Mouse (Mus musculus) left cerebral cortex, postnatal 36 days (tissue): ENCODE data around the gene Foxc2. TPM values are rescaled to one million over a fixed set of nuclear protein-coding genes. Genes with fewer than 3 reads are reported as not detected.
"Not testable (repeated sequence)": the region's sequence is repeated elsewhere in the genome, so short reads cannot be mapped to it uniquely, and the experiment has no call there.

Experiments
- DNase-seq, 2 experiments: peaks; one replicate each; pipeline ENCODE4 v3.0.0; 2021 to 2022; ENCODE audit warnings: low spot score in 2 of 2, mixed read lengths in 1 of 2
- intact Hi-C: fragments of 180-260 bp; cut with DNase I; formaldehyde crosslinking; loops from one replicate; pipeline ENCODE4 v1.15.1; 2025
- total RNA-seq, 2 experiments: library from RNA; stranded (reverse); gene quantifications; 2 replicates each; pipeline ENCODE4 v1.2.3; 2021

Gene Foxc2
- total RNA-seq, 2 experiments from 2014 or later: 1.2 to 3.1 TPM

DNA sequence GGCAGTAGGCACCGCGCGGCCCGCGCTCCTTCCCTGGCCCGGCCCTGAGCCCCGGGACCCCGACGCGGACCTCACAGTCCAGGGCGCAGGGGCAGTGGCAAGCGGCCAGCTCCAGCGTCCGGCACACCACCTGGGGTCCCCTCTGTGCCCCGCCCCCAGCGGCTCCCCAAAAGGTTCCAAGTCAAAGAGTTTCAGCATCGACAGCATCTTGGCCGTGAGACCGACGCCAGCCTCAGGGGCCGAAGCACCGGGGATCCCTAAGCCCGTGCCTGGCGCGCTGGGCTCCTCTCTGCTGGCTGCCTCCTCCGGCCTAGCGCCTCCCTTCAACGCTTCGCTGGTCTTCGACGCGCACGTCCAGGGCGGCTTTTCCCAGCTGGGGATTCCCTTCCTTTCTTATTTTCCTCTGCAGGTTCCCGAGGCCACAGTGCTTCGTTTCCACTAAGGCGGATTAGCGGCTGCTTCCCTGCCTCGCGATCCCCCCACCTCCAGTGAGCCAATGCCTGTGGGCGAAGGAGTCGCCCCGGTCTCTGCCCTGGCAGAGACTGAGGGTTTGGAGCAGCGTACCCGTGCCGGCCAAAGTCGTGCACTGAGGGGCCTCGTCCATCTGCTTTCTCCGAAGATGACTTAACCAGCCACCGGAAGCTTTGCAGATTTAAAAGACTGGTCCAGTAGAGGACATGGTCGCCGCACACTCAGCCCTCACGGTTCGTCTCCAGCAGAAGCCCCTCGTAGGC is 12.7 kb downstream of the Foxc2 start:
- intact Hi-C loops: loop anchor here (5.0 kb wide), 1 partner anchor 264 kb away; no protein-coding TSS in a partner anchor
- no peak for DNase-seq

GRCm38 (mm10) chr8:121129265-121129940 is 13.4 kb downstream of the Foxc2 start:
- intact Hi-C loops: loop anchor here (5.0 kb wide), 1 partner anchor 263 kb away; no protein-coding TSS in a partner anchor
- no peak for DNase-seq

- intact Hi-C loops: no loop called here
- no peak for DNase-seq
Observed at GRCm38 (mm10) chr8:121130522-121130921, 14.6 kb downstream of the Foxc2 start.

DNA sequence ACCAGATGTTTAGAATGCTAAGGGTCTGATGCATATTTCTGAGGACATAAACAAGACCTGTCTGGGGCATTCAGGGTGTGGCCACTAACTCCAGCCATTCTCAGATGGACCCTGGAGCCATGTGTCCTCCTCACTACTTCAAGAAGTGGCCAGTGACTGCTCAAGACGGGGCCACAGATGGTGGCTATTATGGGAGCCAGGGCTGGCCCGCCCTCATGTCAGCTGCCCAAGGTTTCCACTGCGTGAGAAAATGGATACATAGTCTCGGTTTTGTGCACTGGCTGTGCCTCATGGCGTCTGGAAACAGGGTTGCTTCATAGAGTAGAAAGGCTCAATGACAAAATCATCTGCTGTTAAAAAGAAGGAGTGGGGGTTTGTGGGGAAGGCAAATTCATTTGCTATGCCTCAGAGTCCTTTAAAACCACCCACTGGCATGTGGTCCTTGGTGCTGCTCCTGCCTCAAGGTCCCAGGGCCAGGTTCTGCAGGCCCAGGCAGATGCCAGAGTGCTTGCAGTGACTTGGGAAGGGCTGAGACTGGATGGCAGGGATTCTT is 17.1 kb downstream of the Foxc2 start:
- no peak for DNase-seq
- intact Hi-C loops: no loop called here

DNA sequence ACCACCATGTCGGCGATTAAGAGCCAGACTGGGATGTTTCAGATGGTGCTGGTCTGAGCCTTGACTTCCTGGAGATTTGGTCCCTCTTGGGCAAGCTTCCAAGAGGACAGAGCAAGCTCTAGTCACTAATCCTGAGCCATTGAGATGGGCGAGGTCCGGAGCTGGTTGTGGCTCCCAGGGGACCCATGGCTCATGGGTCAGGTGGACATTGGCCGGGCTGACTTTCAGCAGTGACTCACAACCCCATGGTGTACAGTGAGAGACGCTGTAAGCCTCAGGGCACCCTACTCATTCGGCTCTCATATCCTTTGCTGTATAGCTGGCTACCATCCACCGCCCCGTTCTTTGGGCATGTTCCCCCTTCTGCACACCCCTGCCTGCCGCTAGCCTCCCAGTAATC is 18.1 kb downstream of the Foxc2 start:
- DNase-seq: no peak
- intact Hi-C loops: no loop called here

GRCm38 (mm10) chr8:121134512-121134911 is 18.5 kb downstream of the Foxc2 start:
- DNase-seq: no peak
- intact Hi-C loops: no loop called here

- intact Hi-C loops: no loop called here
Observed at GRCm38 (mm10) chr8:121136856-121137255, 20.9 kb downstream of the Foxc2 start.

GRCm38 (mm10) chr8:121145457-121146134 is 29.6 kb downstream of the Foxc2 start:
- intact Hi-C loops, DNase-seq: not testable (repeated sequence)

More at GRCm38 (mm10) chr8:121136856-121137255, 20.9 kb downstream of the Foxc2 start:
- no peak for DNase-seq

DNA sequence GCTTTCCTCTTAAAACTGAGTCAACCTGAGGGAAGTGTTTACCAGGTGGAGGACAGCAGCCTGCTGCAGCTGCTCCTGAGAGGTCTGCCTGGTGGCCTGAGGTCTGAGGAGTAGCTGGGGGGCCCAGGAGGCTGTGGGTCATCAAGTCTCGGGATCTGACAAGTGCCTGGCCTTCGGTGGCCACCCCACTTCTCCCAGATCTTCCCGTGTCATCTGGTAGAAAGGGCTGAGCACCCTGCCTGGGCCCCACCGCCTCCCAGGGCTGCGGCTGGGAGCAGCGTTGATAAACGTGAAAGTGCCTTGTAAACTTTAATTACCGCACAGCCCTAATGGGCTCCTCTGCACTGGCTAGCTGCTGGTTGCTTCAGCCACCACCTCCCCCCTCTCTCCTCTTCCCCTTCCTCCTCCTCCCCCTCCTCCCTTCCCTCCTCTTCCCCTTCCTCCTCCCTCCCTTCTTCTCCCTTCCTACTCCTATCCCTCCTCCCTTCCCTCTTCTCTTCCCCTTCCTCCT is 32.7 kb downstream of the Foxc2 start:
- no peak for DNase-seq
- intact Hi-C loops: no loop called here

DNA sequence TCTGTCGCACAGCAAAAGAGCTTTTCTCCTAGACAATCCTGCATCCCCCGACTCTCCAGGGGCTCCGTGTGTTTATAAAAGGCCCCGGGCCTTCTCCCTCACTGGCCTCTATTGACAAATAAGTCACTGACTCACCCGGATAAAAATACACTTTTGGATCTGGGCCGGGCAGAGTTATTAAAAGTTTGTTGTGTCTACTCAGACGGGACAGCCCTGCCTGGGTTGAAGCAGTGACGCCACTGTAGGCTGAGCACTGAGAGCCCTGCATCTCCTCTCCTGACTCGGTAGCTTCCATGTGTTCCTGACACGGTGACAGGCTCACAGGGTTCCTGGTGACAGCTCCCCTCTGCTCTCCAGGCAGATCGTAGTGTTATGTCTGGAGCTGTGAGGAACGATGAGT is 36.4 kb downstream of the Foxc2 start:
- intact Hi-C loops: no loop called here
- no peak for DNase-seq

- no peak for DNase-seq
- intact Hi-C loops: no loop called here
Observed at GRCm38 (mm10) chr8:121156990-121157491, 41.1 kb downstream of the Foxc2 start.

DNA sequence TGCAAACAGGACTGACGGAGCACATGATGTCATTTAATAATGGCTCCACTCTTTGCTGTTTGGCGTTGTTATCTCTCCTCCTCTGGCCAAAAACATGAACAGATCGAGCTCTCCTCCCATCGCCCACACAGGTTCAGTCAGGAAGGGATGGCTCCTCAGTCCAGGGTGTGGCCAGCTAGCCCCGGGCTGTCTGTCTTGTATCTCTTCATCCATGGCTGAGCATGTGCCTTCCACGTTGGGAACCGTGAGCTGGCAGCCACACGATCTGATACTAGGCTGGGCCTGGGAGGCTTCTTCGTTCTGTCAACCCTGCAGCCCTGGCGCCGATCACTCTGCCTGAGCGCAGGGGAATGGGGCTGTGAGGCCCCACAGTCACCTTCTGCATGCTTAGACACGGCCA is 42.8 kb downstream of the Foxc2 start:
- DNase-seq: no peak

DNA sequence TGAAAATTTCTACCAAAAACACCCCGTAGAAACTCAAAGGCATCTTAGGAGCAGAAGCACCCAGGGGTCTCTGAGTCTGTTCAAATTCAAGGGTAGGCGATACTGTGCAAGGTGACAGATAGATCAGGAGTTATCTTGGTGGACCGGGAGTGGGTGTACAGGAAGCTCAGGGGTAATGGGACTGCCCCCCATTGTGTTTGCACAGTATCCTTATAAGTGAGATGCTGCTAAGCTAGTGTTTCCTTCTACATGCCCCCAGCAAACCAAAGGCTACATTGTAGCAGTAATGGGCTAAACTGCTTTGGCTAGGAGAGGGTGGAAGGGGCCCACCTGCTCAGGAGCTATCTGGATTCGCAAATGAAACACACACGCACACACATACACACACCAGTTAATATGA is 45.5 kb downstream of the Foxc2 start:
- intact Hi-C loops: no loop called here
- DNase-seq: no peak

More for the DNA sequence above, 42.8 kb downstream of the Foxc2 start:
- intact Hi-C loops: no loop called here

- no peak for DNase-seq
- intact Hi-C loops: no loop called here
Observed at GRCm38 (mm10) chr8:121162413-121162812, 46.4 kb downstream of the Foxc2 start.

- DNase-seq: no peak
- intact Hi-C loops: no loop called here
Observed at GRCm38 (mm10) chr8:121162906-121163695, 47.1 kb downstream of the Foxc2 start.

DNA sequence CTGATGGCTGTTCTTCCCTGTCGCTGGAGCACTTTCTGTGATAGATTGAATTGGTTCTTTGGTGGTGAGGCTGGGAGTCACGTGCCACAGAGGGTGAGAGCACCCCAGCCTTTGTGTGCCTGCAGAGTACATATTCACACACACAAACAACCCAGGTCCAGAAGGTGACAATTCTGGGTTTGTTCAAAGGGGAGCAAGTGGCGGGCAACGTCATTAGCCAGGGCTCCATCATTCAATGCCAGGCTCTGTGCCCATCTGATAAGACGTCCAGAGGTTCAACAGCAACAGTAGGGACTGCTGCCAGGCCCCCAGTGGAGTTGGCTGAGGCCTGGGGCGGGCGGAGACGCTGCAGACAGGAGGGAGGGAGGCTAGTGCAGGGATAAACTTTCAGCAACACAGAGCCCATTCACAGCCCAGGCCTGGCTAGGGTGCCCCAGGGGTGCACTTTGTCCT is 48.1 kb downstream of the Foxc2 start:
- intact Hi-C loops: no loop called here
- no peak for DNase-seq

- intact Hi-C loops: no loop called here
- no peak for DNase-seq
Observed at GRCm38 (mm10) chr8:121168033-121168432, 52.1 kb downstream of the Foxc2 start.
